Mouse (Mus musculus) forebrain, embryonic 14.5 days (tissue): ENCODE results near the gene Frmd4a. TPM values are rescaled to one million over a fixed set of nuclear protein-coding genes. Genes with fewer than 3 reads are reported as not detected.

Experiments
- ATAC-seq: fragments of 200-750 bp; cut with Nextera tagmentation; 2 replicates; pipeline ENCODE4 v1.8.0; 2017; ENCODE audit warnings: mild to moderate bottlenecking, moderate library complexity
- DNase-seq: peaks from one replicate; pipeline ENCODE4 v3.0.0-alpha.2; 2015; ENCODE audit warnings: low spot score
- H3K27ac ChIP-seq: fragments of 300-500 bp; sonication (generic); 2 replicates; pipeline ENCODE4 v1.5.1; 2014; ENCODE audit warnings: low read depth, mild to moderate bottlenecking, control low read depth, low read length, moderate library complexity
- H3K27me3 ChIP-seq: fragments of 300-500 bp; sonication (generic); replicated peaks from 2 replicates; pipeline ENCODE4 v1.6.1; 2014; ENCODE audit warnings: low read length, control low read depth, mixed read lengths; ENCODE audit not compliant: control insufficient read depth, insufficient read depth
- H3K36me3 ChIP-seq: fragments of 300-500 bp; sonication (generic); 2 replicates; pipeline ENCODE4 v1.6.1; 2014; ENCODE audit warnings: low read length, control low read depth; ENCODE audit not compliant: control insufficient read depth, insufficient read depth
- H3K4me1 ChIP-seq: fragments of 300-500 bp; sonication (generic); 2 replicates; pipeline ENCODE4 v1.6.1; 2014; ENCODE audit warnings: antibody characterized with exemption, low read length, control low read depth; ENCODE audit not compliant: control insufficient read depth, insufficient read depth
- H3K4me2 ChIP-seq: fragments of 300-500 bp; sonication (generic); 2 replicates; pipeline ENCODE4 v1.6.1; 2014; ENCODE audit warnings: mild to moderate bottlenecking, control low read depth, low read length
- H3K4me3 ChIP-seq: fragments of 300-500 bp; sonication (generic); 2 replicates; pipeline ENCODE4 v1.5.1; 2014; ENCODE audit warnings: low read depth, low read length, control low read depth
- H3K9ac ChIP-seq: fragments of 300-500 bp; sonication (generic); 2 replicates; pipeline ENCODE4 v1.6.1; 2014; ENCODE audit warnings: mild to moderate bottlenecking, low read length, control low read depth, moderate library complexity
- H3K9me3 ChIP-seq: fragments of 300-500 bp; sonication (generic); replicated peaks from 2 replicates; pipeline ENCODE4 v1.6.1; 2016; ENCODE audit warnings: low read length, control low read depth, mixed read lengths; ENCODE audit not compliant: control insufficient read depth
- WGBS: fragments of 180-500 bp; shearing (Covaris S2); extraction: QIAGEN DNeasy Blood & Tissue Kit; methylation state at CpG from one replicate; pipeline ENCODE4 v1.1.7; 2014; 5-methylcytosine and 5-hydroxymethylcytosine counted together
- polyA plus RNA-seq: library from polyadenylated mRNA; unstranded; fragments of >200 nt; fragmentation: Nextera tagmentation; extraction: Ambion mirVana; gene quantifications from 2 replicates; pipeline ENCODE4 v1.2.1, GENCODE M21; 2014

Frmd4a gene
- polyA plus RNA-seq, 1 experiment from 2014 or later: 36.9 TPM

- H3K9me3 ChIP-seq: no peaks in the 10 kb centered on the region
- H3K4me2 ChIP-seq: no peak overlapping the region
- H3K27me3 ChIP-seq: no peaks in the 10 kb centered on the region
- H3K27ac ChIP-seq: peak overlapping the region; percentile 17; the same call in 1 of the 2 replicates
- ATAC-seq: peak; percentile 24
- no peak overlapping the region for H3K4me3 ChIP-seq
- peaks cover 20% of the 10 kb centered on the region for H3K4me1 ChIP-seq
- H3K9ac ChIP-seq: no peak overlapping the region
- no peak for DNase-seq
- WGBS: 61% methylated on average over 11 of the region's 11 CpGs
- H3K36me3 ChIP-seq: peaks cover 14% of the 10 kb centered on the region
These were observed 492.9 kb downstream of the Frmd4a start for GRCm38 (mm10) chr2:4510208-4511079.

GRCm38 (mm10) chr2:4511080-4511386 is 493.5 kb downstream of the Frmd4a start:
- H3K4me2 ChIP-seq: no peak overlapping the region

DNA sequence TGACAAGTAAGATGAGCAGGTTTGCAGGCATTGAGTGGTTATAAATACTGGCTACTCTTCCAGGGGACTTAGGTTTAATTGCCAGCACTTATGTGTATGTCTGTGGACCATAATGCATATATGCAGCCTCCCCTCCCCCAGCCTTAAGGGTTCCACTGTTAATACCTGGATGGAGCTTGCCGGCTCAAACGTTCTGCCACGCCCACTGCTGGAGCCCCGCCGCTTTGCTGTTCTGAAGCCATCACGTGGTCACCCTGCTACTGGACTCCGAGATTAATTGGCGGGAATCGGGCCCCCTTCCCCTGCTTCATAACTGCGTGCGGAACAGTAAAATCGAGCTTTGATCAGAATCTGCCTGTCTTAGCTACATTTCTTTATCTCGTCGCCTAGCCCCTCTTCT is 495.1 kb downstream of the Frmd4a start:
- Histone ChIP-seq H3K36me3 (0 out of 2 replicates have a peak, but pooled peaks cover 5% of the 10 kb centered on the region), H3K4me3 (no peak overlapping the region), H3K4me2 (no peak overlapping the region), H3K9me3 (no peaks in the 10 kb centered on the region), H3K27ac (no peak overlapping the region), H3K4me1 (peaks cover 33% of the 10 kb centered on the region), H3K9ac (no peak overlapping the region), H3K27me3 (no peaks in the 10 kb centered on the region)
- no peak for DNase-seq
- ATAC-seq: no peak
- WGBS: 38% methylated on average over 14 of the region's 14 CpGs

More at GRCm38 (mm10) chr2:4511080-4511386, 493.5 kb downstream of the Frmd4a start:
- H3K27ac ChIP-seq: no peak overlapping the region
- H3K36me3 ChIP-seq: peaks cover 14% of the 10 kb centered on the region
- WGBS: 93% methylated on average over 2 of the region's 2 CpGs
- ATAC-seq (no peak), DNase-seq (no peak)
- H3K9me3 ChIP-seq: no peaks in the 10 kb centered on the region
- peaks cover 20% of the 10 kb centered on the region for H3K4me1 ChIP-seq
- no peaks in the 10 kb centered on the region for H3K27me3 ChIP-seq
- no peak overlapping the region for H3K4me3 ChIP-seq
- H3K9ac ChIP-seq: no peak overlapping the region

DNA sequence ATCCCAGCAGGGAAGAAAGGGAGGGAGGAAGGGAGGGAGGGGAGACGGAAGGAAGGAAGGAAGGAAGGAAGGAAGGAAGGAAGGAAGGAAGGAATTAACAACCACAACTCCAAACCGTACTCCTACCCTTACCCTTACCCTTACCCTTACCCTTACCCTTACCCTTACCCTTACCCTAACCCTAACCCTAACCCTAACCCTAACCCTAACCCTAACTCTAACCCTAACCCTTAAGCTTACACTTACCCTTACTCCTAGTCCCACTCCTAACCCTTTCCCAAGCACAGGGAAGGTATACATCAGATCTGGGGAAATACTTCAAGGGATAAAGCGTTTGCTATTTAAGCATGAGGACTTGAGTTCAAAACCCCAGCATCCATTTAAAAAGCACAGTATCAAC is 498.4 kb downstream of the Frmd4a start:
- 90% methylated on average over 3 of the region's 3 CpGs for WGBS
- DNase-seq: no peak
- ATAC-seq: no peak
- no peak overlapping the region for H3K4me2 ChIP-seq
- H3K4me3 ChIP-seq: no peak overlapping the region
- no peak overlapping the region for H3K27ac ChIP-seq
- no peak overlapping the region for H3K9ac ChIP-seq
- H3K9me3 ChIP-seq: no peaks in the 10 kb centered on the region
- peaks cover 21% of the 10 kb centered on the region for H3K4me1 ChIP-seq
- H3K27me3 ChIP-seq: no peaks in the 10 kb centered on the region
- 0 out of 2 replicates have a peak, but pooled peaks cover 5% of the 10 kb centered on the region for H3K36me3 ChIP-seq

GRCm38 (mm10) chr2:4516819-4517552 is 499.5 kb downstream of the Frmd4a start:
- H3K27me3 ChIP-seq: no peaks in the 10 kb centered on the region
- peak overlapping the region; percentile 30 for H3K4me2 ChIP-seq
- 0 out of 2 replicates have a peak, but pooled peaks cover 5% of the 10 kb centered on the region for H3K36me3 ChIP-seq
- peak overlapping the region; percentile 87 for H3K27ac ChIP-seq
- peaks cover 21% of the 10 kb centered on the region for H3K4me1 ChIP-seq
- WGBS: 5% methylated on average over 7 of the region's 7 CpGs
- DNase-seq (peak; percentile 90), ATAC-seq (peak; percentile 79)
- no peaks in the 10 kb centered on the region for H3K9me3 ChIP-seq
- H3K4me3 ChIP-seq: no peak overlapping the region
- H3K9ac ChIP-seq: no peak overlapping the region

GRCm38 (mm10) chr2:4517553-4518125 is 500.1 kb downstream of the Frmd4a start:
- H3K4me1 ChIP-seq: peaks cover 17% of the 10 kb centered on the region
- peak; percentile 78 for ATAC-seq
- H3K4me2 ChIP-seq: peak overlapping the region; percentile 30
- no peaks in the 10 kb centered on the region for H3K27me3 ChIP-seq
- no peaks in the 10 kb centered on the region for H3K9me3 ChIP-seq
- peak overlapping the region; percentile 87 for H3K27ac ChIP-seq
- H3K4me3 ChIP-seq: no peak overlapping the region
- no peak overlapping the region for H3K9ac ChIP-seq
- H3K36me3 ChIP-seq: 0 out of 2 replicates have a peak, but pooled peaks cover 5% of the 10 kb centered on the region
- peak; percentile 67 for DNase-seq
- WGBS: 18% methylated on average over 7 of the region's 7 CpGs

DNA sequence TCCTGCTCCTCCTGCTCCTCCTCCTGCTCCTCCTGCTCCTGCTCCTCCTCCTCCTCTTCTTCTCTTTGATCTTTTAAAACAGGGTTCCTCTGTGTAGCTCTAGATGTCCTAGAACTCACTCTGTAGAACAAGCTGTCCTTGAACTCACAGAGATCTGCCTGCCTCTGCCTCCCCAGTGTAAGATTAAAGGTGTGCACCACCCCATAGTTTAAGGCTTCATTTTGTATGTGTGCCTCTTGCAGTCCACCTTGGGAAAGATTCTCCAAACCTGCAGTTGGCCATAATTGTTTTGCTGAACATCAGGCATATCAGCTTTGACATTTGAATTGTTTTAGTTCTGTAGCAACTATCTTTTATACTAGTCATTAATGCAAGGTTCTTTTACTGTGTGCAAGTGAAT is 501.0 kb downstream of the Frmd4a start:
- H3K4me1 ChIP-seq: peaks cover 15% of the 10 kb centered on the region
- no peaks in the 10 kb centered on the region for H3K27me3 ChIP-seq
- no peak overlapping the region for H3K4me2 ChIP-seq
- no peak overlapping the region for H3K27ac ChIP-seq
- DNase-seq (no peak), ATAC-seq (no peak)
- H3K4me3 ChIP-seq: no peak overlapping the region
- no peaks in the 10 kb centered on the region for H3K9me3 ChIP-seq
- H3K36me3 ChIP-seq: 0 out of 2 replicates have a peak, but pooled peaks cover 5% of the 10 kb centered on the region
- no peak overlapping the region for H3K9ac ChIP-seq

DNA sequence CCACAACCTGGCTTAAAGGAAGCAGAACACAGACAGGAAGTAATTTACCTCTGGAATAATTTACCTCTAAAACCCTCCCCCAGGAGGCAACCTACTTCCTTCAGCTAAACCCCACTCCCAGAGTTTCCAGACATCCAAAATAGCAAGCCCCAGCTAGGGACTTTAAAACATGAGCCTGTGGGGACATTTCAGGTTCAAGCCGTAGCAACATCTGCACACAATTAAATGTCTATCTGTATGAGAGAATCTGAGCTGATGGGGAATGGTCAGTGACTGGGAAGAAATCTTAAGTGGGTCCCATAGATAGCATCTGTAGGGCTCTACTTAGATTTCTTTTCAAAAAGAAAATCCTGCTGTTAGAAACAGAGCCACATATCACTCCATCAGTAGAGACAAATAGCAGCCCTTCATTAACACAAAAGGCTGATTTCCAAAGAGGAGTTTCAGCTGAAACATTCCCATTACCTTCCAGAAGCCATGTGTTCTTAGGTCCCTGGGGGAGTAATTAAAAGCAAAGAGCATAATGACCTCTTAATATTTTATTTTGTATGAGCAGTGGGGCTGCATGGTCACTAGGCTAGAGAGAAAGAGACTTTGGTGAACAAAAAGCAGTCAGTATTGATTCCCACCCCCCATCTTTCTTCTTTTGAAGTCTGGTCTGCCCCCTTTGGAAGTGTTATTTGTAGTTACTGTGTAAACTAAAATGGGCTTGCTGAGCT is 505.4 kb downstream of the Frmd4a start:
- H3K27me3 ChIP-seq: no peaks in the 10 kb centered on the region
- H3K4me3 ChIP-seq: no peak overlapping the region
- no peak overlapping the region for H3K27ac ChIP-seq
- ATAC-seq (no peak), DNase-seq (no peak)
- WGBS: 17% methylated on average over 1 of the region's 1 CpGs
- no peaks in the 10 kb centered on the region; the same call in 1 of the 2 replicates for H3K4me1 ChIP-seq
- no peaks in the 10 kb centered on the region for H3K9me3 ChIP-seq
- H3K9ac ChIP-seq: no peak overlapping the region
- H3K4me2 ChIP-seq: no peak overlapping the region
- H3K36me3 ChIP-seq: no peaks in the 10 kb centered on the region
